Mouse (Mus musculus): ENCODE results near the gene Ssr2. TPM values are rescaled to one million over a fixed set of nuclear protein-coding genes. Genes with fewer than 3 reads are reported as not detected.

Gene Ssr2
- polyA plus RNA-seq, 1 experiment: 84.8 TPM

DNA sequence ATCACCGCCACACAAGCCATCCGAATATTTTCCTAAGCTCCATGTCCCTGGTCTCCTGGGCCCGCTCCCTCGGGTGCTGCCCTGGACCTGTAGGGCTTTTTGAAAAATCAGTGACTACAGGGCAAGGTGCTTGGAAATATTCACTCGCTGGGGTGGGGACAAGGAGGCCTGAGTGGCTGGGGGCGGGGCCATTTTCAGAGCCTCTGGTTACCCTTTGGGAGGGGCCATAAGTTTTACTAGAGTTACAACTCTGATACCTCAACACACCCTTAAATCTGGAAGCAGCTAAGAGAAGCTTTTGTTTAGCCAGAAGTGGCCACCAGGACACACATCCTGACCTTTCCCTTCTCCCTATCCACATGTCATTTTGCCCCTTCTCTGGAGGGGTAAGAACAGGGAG lies 38.5 kb upstream of the Ssr2 start:
- H3K4me1 ChIP-seq (ENCODE audit: control insufficient read depth, insufficient read depth, low read length): peaks cover 1% of the 10 kb centered on the region; the same call in 1 of the 2 replicates
- no peak overlapping the region for H3K4me3 ChIP-seq (replicated peaks; ENCODE audit: control insufficient read depth, low read depth, low read length)
- no peak overlapping the region for H3K27ac ChIP-seq (ENCODE audit: control insufficient read depth, insufficient read depth, low read depth, low read length, poor library complexity)
- WGBS: 89% methylated on average over 6 of the region's 6 CpGs
- no peak for TF ChIP-seq POLR2A (IDR thresholded peaks at IDR 0.05; ENCODE audit: borderline replicate concordance, control insufficient read depth, low read depth, low read length)
- no peak for TF ChIP-seq CTCF (IDR thresholded peaks at IDR 0.05; ENCODE audit: control insufficient read depth, insufficient read depth, low read length)

GRCm38 (mm10) chr3:88538271-88539145 lies 37.2 kb upstream of the Ssr2 start:
- no peak overlapping the region for H3K4me3 ChIP-seq (replicated peaks; ENCODE audit: control insufficient read depth, low read depth, low read length)
- H3K4me1 ChIP-seq (ENCODE audit: control insufficient read depth, insufficient read depth, low read length): peaks cover 1% of the 10 kb centered on the region; the same call in 1 of the 2 replicates
- WGBS: 86% methylated on average over 9 of the region's 9 CpGs
- TF ChIP-seq CTCF (IDR thresholded peaks at IDR 0.05; ENCODE audit: control insufficient read depth, insufficient read depth, low read length) (no peak), POLR2A (IDR thresholded peaks at IDR 0.05; ENCODE audit: borderline replicate concordance, control insufficient read depth, low read depth, low read length) (no peak)
- H3K27ac ChIP-seq (ENCODE audit: control insufficient read depth, insufficient read depth, low read depth, low read length, poor library complexity): no peak overlapping the region

- Histone ChIP-seq H3K4me1 (ENCODE audit: control insufficient read depth, insufficient read depth, low read length) (peaks cover 3% of the 10 kb centered on the region), H3K4me3 (replicated peaks; ENCODE audit: control insufficient read depth, low read depth, low read length) (no peak overlapping the region), H3K27ac (ENCODE audit: control insufficient read depth, insufficient read depth, low read depth, low read length, poor library complexity) (no peak overlapping the region)
- 60% methylated on average over 3 of the region's 3 CpGs for WGBS
- no peak for TF ChIP-seq CTCF (IDR thresholded peaks at IDR 0.05; ENCODE audit: control insufficient read depth, insufficient read depth, low read length)
- no peak for TF ChIP-seq POLR2A (IDR thresholded peaks at IDR 0.05; ENCODE audit: borderline replicate concordance, control insufficient read depth, low read depth, low read length)
These were observed 36.3 kb upstream of the Ssr2 start for GRCm38 (mm10) chr3:88539397-88539796.

GRCm38 (mm10) chr3:88540085-88540484 lies 35.6 kb upstream of the Ssr2 start:
- H3K4me1 ChIP-seq (ENCODE audit: control insufficient read depth, insufficient read depth, low read length): peaks cover 6% of the 10 kb centered on the region
- TF ChIP-seq POLR2A (IDR thresholded peaks at IDR 0.05; ENCODE audit: borderline replicate concordance, control insufficient read depth, low read depth, low read length): no peak
- TF ChIP-seq CTCF (IDR thresholded peaks at IDR 0.05; ENCODE audit: control insufficient read depth, insufficient read depth, low read length): no peak
- H3K27ac ChIP-seq (ENCODE audit: control insufficient read depth, insufficient read depth, low read depth, low read length, poor library complexity): no peak overlapping the region
- WGBS: 80% methylated on average over 5 of the region's 5 CpGs
- no peak overlapping the region for H3K4me3 ChIP-seq (replicated peaks; ENCODE audit: control insufficient read depth, low read depth, low read length)

DNA sequence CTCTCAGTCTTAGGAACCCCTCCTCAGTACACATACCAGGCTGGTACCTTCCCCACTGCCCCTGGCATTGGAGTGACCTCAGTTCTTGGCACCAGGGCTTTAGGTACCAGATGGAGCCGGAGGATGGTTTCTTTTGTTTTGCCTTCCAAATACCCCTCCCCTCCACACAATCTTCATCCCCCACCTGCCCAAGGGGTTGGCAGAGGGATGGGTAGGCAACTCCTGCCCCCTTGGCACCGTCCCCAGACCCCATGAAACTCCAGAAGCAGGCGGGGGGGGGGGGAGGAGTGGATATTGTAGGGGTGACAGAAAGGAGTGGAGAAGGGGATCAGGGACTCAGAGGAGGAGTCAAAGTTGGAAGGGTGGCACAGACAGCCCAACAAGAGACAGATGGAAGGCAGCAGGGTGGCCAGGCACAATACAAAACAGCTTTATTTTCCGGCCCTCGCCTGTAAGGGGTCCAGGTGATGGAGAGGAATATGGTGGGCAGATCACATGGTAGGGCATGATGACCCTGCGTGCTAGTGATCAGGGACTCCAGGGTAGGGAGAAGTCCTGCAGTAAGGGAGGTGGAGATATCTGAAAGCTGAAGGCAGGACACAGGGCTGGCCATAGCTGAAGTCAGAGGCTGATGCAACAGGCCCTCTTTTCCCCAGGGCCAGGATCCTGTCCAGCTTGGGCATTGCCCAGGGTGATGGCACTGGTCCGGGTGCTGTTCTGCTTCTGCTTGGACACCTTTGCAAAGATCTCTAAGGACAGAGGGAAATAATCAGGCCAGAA lies 33.9 kb upstream of the Ssr2 start:
- no peak overlapping the region for H3K27ac ChIP-seq (ENCODE audit: control insufficient read depth, insufficient read depth, low read depth, low read length, poor library complexity)
- TF ChIP-seq POLR2A (IDR thresholded peaks at IDR 0.05; ENCODE audit: borderline replicate concordance, control insufficient read depth, low read depth, low read length) (no peak), CTCF (IDR thresholded peaks at IDR 0.05; ENCODE audit: control insufficient read depth, insufficient read depth, low read length) (no peak)
- WGBS: 78% methylated on average over 7 of the region's 7 CpGs
- H3K4me1 ChIP-seq (ENCODE audit: control insufficient read depth, insufficient read depth, low read length): peaks cover 6% of the 10 kb centered on the region
- no peak overlapping the region for H3K4me3 ChIP-seq (replicated peaks; ENCODE audit: control insufficient read depth, low read depth, low read length)

GRCm38 (mm10) chr3:88542486-88542885 lies 33.2 kb upstream of the Ssr2 start:
- WGBS: 79% methylated on average over 4 of the region's 4 CpGs
- Histone ChIP-seq H3K4me1 (ENCODE audit: control insufficient read depth, insufficient read depth, low read length) (peaks cover 5% of the 10 kb centered on the region), H3K4me3 (replicated peaks; ENCODE audit: control insufficient read depth, low read depth, low read length) (no peak overlapping the region), H3K27ac (ENCODE audit: control insufficient read depth, insufficient read depth, low read depth, low read length, poor library complexity) (no peak overlapping the region)
- TF ChIP-seq POLR2A (IDR thresholded peaks at IDR 0.05; ENCODE audit: borderline replicate concordance, control insufficient read depth, low read depth, low read length) (no peak), CTCF (IDR thresholded peaks at IDR 0.05; ENCODE audit: control insufficient read depth, insufficient read depth, low read length) (no peak)

- H3K27ac ChIP-seq (ENCODE audit: control insufficient read depth, insufficient read depth, low read depth, low read length, poor library complexity): no peak overlapping the region
- no peak for TF ChIP-seq CTCF (IDR thresholded peaks at IDR 0.05; ENCODE audit: control insufficient read depth, insufficient read depth, low read length)
- TF ChIP-seq POLR2A (IDR thresholded peaks at IDR 0.05; ENCODE audit: borderline replicate concordance, control insufficient read depth, low read depth, low read length): no peak
- H3K4me3 ChIP-seq (replicated peaks; ENCODE audit: control insufficient read depth, low read depth, low read length): no peak overlapping the region
- WGBS: 85% methylated on average over 8 of the region's 8 CpGs
- peaks cover 5% of the 10 kb centered on the region for H3K4me1 ChIP-seq (ENCODE audit: control insufficient read depth, insufficient read depth, low read length)
These were observed 32.5 kb upstream of the Ssr2 start for GRCm38 (mm10) chr3:88543174-88543573.

Measured in bone marrow, adult 2 months (tissue).